Mouse (Mus musculus) stomach, embryonic 14.5 days (tissue): ENCODE results near the gene Hist1h2bf. TPM values are rescaled to one million over a fixed set of nuclear protein-coding genes. Genes with fewer than 3 reads are reported as not detected.
A peak's percentile ranks its signal among the peaks of the same experiment; 100 is the strongest.
"Not testable (repeated sequence)": the region's sequence is repeated elsewhere in the genome, so short reads cannot be mapped to it uniquely, and the experiment has no call there.

ENCODE experiments used
- ATAC-seq: fragments of 200-750 bp; cut with Nextera tagmentation; 2 replicates; pipeline ENCODE4 v1.8.0; 2017; ENCODE audit warnings: low read depth, moderate TSS enrichment; ENCODE audit not compliant: insufficient number of reproducible peaks, insufficient read depth, low FRiP score
- H3K27ac ChIP-seq: fragments of 300-500 bp; sonication (generic); 2 replicates; pipeline ENCODE4 v1.5.1; 2014; ENCODE audit warnings: mild to moderate bottlenecking, low read length, moderate library complexity, mixed read lengths
- H3K27me3 ChIP-seq: fragments of 300-500 bp; sonication (generic); 2 replicates; pipeline ENCODE4 v1.6.1; 2014; ENCODE audit warnings: low read length, control low read depth, mixed read lengths; ENCODE audit not compliant: control insufficient read depth, insufficient read depth
- H3K36me3 ChIP-seq: fragments of 300-500 bp; sonication (generic); 2 replicates; pipeline ENCODE4 v1.6.1; 2014; ENCODE audit warnings: mild to moderate bottlenecking, control low read depth, low read length, moderate library complexity, mixed read lengths; ENCODE audit not compliant: control insufficient read depth, insufficient read depth
- H3K4me1 ChIP-seq: fragments of 300-500 bp; sonication (generic); 2 replicates; pipeline ENCODE4 v1.6.1; 2014; ENCODE audit warnings: low read length, control low read depth, mixed read lengths; ENCODE audit not compliant: control insufficient read depth, insufficient read depth
- H3K4me2 ChIP-seq: fragments of 300-500 bp; sonication (generic); replicated peaks from 2 replicates; pipeline ENCODE4 v1.6.1; 2014; ENCODE audit warnings: low read depth, low read length, control low read depth
- H3K4me3 ChIP-seq: fragments of 300-500 bp; sonication (generic); 2 replicates; pipeline ENCODE4 v1.5.1; 2014; ENCODE audit warnings: low read depth, low read length, control low read depth
- H3K9ac ChIP-seq: fragments of 300-500 bp; sonication (generic); replicated peaks from 2 replicates; pipeline ENCODE4 v1.6.1; 2014; ENCODE audit warnings: low read depth, mild to moderate bottlenecking, control low read depth, low read length, moderate library complexity, mixed read lengths
- H3K9me3 ChIP-seq: fragments of 300-500 bp; sonication (generic); 2 replicates; pipeline ENCODE4 v1.6.1; 2016; ENCODE audit warnings: low read depth, low read length, control low read depth; ENCODE audit not compliant: control insufficient read depth
- WGBS: fragments of 180-500 bp; shearing (Covaris S2); extraction: QIAGEN DNeasy Blood & Tissue Kit; methylation state at CpG from one replicate; pipeline ENCODE4 v1.1.7; 2014; 5-methylcytosine and 5-hydroxymethylcytosine counted together
- polyA plus RNA-seq: library from polyadenylated mRNA; unstranded; fragments of >200 nt; fragmentation: Nextera tagmentation; extraction: Ambion mirVana; gene quantifications from 2 replicates; pipeline ENCODE4 v1.2.1, GENCODE M21; 2014

Gene Hist1h2bf
- polyA plus RNA-seq, 1 experiment from 2014 or later, result 7.3 TPM

DNA sequence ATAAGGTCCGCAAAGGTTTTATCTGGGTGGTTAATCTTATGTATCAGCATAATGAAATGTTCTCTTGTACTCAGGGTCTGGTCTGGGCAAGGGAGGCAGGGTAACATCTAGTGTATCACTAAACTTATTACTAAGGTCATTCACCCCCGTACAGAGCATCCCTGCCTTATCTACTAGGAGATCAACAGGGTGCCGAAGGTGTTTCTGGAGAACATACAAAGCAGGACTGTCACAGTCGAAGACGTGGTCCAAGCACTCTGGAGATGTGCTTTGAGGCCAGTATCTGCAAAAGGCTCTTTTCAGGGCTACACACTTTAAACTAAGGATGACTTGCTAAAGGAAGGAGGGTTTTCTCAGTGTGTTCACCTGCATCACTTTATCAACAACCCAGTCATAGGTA lies 27.3 kb downstream of the Hist1h2bf start:
- no peak for ATAC-seq
- 66% methylated on average over 5 of the region's 5 CpGs for WGBS
- no peaks in the 10 kb centered on the region for H3K27me3 ChIP-seq
- no peak overlapping the region for H3K4me2 ChIP-seq
- H3K4me3 ChIP-seq, result no peak overlapping the region
- no peaks in the 10 kb centered on the region for H3K36me3 ChIP-seq
- H3K9me3 ChIP-seq, result no peaks in the 10 kb centered on the region
- no peaks in the 10 kb centered on the region for H3K4me1 ChIP-seq
- H3K27ac ChIP-seq, result no peak overlapping the region
- H3K9ac ChIP-seq, result no peak overlapping the region

DNA sequence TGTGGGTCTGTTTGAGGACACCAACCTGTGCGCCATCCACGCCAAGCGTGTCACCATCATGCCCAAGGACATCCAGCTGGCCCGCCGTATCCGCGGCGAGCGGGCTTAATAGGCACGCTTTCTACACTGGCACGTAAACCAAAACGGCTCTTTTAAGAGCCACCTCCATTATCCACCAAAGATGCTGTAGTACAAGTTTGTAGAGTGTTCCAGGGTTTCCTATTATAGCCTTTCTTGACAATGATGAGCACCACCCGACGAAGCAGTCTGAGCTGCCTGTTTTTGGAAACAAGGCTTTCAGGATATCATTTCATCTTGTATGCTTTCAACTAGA lies 29.2 kb downstream of the Hist1h2bf start:
- H3K4me1 ChIP-seq, result not testable (repeated sequence)
- peak overlapping the region; percentile 28; the same call in 1 of the 2 replicates for H3K4me2 ChIP-seq

DNA sequence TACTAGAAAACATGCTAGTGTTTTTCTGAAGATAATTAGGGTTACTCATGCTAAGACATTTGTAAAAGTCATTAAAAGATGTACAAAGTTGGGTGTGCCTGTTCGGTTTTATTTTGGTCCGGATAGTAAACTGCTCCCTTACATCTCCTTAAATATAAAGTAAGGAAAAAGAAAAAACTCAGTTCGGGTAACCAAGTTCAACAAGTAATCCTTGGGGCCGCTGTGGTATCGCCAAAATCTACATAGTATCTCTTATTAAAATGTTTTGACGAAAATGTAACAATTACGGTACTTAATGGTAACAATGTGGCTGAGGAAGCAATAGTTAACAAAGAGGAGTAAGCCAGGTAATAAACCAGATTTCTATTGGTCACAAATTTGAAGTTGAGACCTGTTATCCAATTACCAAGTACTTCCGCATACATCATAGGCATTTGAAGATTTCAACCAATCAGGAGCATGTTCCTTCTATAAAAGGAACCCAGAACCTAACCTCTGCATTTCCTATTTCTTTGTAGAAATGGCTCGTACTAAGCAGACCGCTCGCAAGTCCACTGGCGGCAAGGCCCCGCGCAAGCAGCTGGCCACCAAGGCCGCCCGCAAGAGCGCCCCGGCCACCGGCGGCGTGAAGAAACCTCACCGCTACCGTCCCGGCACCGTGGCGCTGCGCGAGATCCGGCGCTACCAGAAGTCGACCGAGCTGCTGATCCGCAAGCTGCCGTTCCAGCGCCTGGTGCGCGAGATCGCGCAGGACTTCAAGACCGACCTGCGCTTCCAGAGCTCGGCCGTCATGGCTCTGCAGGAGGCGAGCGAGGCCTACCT lies 29.8 kb downstream of the Hist1h2bf start, which contains the start of gene Hist1h3f:
Gene Hist1h3f (plus strand): TSS at position 88 of the 822 bp plus-strand sequence.
- no peaks in the 10 kb centered on the region for H3K36me3 ChIP-seq
- H3K9me3 ChIP-seq, result no peaks in the 10 kb centered on the region
- H3K4me2 ChIP-seq, result peak within 1 kb of the TSS; percentile 59
- WGBS, result under 1% methylated on average over 24 of the region's 45 CpGs
- H3K27me3 ChIP-seq, result no peaks in the 10 kb centered on the region
- H3K9ac ChIP-seq, result peak within 1 kb of the TSS; percentile 57
- peak within 1 kb of the TSS; percentile 38 for H3K4me3 ChIP-seq
- peak; percentile 91 for ATAC-seq
- peak within 1 kb of the TSS; percentile 94 for H3K27ac ChIP-seq
- H3K4me1 ChIP-seq, result no peaks in the 10 kb centered on the region

More for the DNA sequence above, 29.2 kb downstream of the Hist1h2bf start:
- not testable (repeated sequence) for ATAC-seq, H3K9ac ChIP-seq, H3K36me3 ChIP-seq, H3K27me3 ChIP-seq, H3K9me3 ChIP-seq
- 1% methylated on average over 11 of the region's 14 CpGs for WGBS
- Histone ChIP-seq H3K4me3 (peak overlapping the region; percentile 32), H3K27ac (peak overlapping the region; percentile 94)

DNA sequence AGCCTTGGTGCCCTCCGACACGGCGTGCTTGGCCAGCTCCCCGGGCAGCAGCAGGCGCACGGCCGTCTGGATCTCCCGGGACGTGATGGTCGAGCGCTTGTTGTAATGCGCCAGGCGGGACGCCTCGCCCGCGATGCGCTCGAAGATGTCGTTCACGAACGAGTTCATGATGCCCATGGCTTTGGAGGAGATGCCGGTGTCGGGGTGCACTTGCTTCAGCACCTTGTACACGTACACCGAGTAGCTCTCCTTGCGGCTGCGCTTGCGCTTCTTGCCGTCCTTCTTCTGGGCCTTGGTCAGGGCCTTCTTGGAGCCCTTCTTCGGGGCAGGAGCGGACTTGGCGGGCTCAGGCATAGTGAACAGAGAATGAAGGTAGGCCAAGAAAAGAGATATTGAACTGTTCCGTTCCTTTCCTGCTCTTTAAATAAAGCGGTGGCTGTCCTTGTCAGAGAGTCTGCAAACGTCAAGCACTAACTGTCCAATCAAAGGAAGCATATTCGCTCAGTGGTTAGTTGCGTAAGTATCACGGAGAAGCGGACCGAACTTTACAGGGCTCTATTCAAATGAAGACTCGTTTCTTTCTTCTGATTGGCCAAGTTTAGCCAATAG lies 30.9 kb downstream of the Hist1h2bf start, which contains the start of gene Hist1h2bh:
Gene Hist1h2bh (minus strand): TSS at position 394 of the 609 bp plus-strand sequence.
- peak; percentile 96 for ATAC-seq
- H3K36me3 ChIP-seq, H3K4me1 ChIP-seq, H3K27me3 ChIP-seq, H3K9me3 ChIP-seq: not testable (repeated sequence)
- Histone ChIP-seq H3K27ac (peak within 1 kb of the TSS; percentile 94), H3K9ac (peak within 1 kb of the TSS; percentile 57), H3K4me2 (peak within 1 kb of the TSS; percentile 59), H3K4me3 (peak within 1 kb of the TSS; percentile 38)
- WGBS, result under 1% methylated on average over 26 of the region's 42 CpGs

DNA sequence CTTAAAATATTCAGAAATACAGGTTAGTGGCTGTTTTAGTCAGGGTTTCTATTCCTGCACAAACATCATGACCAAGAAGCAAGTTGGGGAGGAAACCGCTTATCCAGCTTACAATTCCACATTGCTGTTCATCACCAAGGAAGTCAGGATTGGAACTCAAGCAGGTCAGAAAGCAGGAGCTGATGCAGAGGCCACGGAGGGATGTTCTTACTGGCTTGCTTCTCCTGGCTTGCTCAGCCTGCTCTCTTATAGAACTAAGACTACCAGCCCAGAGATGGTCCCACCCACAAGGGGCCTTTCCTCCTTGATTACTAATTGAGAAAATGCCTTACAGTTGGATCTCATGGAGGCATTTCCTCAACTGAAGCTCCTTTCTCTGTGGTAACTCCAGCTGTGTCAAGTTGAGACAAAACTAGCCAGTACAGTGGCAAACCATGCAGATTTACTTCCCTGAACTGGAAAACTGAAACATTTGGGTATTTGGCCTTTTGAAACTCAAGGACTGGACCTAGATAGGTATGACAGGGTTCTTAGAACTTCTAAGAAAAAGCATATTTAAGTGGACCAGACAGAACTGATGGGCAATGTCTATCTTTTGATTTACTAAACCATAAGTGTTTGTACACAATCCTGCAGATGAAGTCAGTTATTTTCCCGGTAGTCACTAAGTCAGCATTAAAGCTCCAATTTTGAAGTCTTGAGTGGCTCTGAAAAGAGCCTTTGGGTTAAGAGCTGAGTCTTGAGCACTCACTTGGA lies 31.6 kb downstream of the Hist1h2bf start:
- not testable (repeated sequence) for H3K4me1 ChIP-seq, H3K9me3 ChIP-seq, H3K36me3 ChIP-seq, H3K27me3 ChIP-seq, ATAC-seq
- Histone ChIP-seq H3K9ac (peak overlapping the region; percentile 57), H3K4me3 (peak overlapping the region; percentile 38), H3K4me2 (peak overlapping the region; percentile 59), H3K27ac (peak overlapping the region; percentile 80)
- 7% methylated on average over 3 of the region's 3 CpGs for WGBS

DNA sequence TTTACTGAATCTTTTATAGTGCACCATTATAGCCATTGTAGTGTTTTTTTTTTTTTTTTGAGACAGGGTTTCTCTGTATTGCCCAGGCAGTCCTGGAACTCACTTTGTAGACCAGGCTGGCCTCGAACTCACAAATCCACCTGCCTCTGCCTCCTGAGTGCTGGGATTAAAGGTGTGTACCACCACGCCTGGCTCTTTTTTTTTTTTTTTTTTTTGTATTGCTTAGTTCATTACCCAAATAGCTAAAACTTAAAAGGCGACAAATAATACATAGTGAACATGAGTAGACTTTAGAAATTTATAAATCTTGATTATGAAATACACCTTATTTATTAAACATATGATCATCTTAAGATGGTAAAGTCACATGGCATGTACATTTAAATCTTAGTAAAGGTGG lies 32.5 kb downstream of the Hist1h2bf start:
- H3K9me3 ChIP-seq, result no peaks in the 10 kb centered on the region
- H3K9ac ChIP-seq, result no peak overlapping the region
- peaks cover 6% of the 10 kb centered on the region; the same call in 1 of the 2 replicates for H3K4me1 ChIP-seq
- no peak overlapping the region for H3K27ac ChIP-seq
- ATAC-seq, result no peak
- no peak overlapping the region for H3K4me3 ChIP-seq
- no peaks in the 10 kb centered on the region for H3K27me3 ChIP-seq
- H3K4me2 ChIP-seq, result peak overlapping the region; percentile 59; the same call in 1 of the 2 replicates
- 89% methylated on average over 3 of the region's 3 CpGs for WGBS
- no peaks in the 10 kb centered on the region for H3K36me3 ChIP-seq

DNA sequence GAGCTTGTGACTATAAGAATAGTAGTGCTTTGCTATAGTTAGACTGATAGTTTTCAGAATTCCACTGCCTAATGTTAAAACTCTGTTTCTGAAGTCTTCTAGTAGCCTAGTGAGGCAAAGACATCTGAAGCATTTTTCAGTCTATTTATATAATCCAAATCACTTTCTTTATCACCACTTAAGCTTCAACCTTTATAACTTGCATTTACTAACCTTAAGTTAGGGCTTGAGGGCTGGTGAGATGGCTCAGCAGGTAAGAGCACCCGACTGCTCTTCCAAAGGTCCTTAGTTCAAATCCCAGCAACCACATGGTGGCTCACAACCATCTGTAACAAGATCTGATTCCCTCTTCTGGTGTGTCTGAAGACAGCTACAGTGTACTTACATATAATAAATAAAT lies 34.2 kb downstream of the Hist1h2bf start:
- not testable (repeated sequence) for H3K9ac ChIP-seq, H3K4me3 ChIP-seq, H3K27me3 ChIP-seq, H3K27ac ChIP-seq, H3K9me3 ChIP-seq, ATAC-seq, H3K36me3 ChIP-seq, H3K4me2 ChIP-seq, H3K4me1 ChIP-seq
- WGBS, result 79% methylated on average over 1 of the region's 1 CpGs

DNA sequence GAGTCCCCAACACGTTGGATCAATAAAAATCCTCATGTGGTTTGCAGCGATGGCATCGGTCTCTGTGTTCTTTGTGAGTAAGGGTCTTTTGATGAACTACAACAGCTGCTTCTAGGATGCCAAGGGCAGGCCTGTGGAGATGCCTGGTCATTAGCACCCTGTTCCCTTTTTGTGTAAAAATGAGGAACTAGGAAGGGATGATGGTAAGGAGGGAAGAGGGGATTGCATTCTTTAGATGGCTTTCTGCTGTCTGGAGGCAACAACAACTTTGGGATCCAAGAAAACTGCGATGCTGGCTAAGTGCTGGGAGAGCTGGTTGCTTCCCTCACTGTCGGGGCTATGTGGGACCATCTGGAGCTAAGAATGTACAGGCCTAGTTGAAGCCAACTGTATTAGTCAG lies 35.7 kb downstream of the Hist1h2bf start:
- no peaks in the 10 kb centered on the region for H3K9me3 ChIP-seq

More for the DNA sequence above, 35.7 kb downstream of the Hist1h2bf start:
- Histone ChIP-seq H3K27ac (no peak overlapping the region), H3K4me1 (peaks cover 6% of the 10 kb centered on the region; the same call in 1 of the 2 replicates), H3K9ac (no peak overlapping the region), H3K36me3 (no peaks in the 10 kb centered on the region), H3K4me2 (no peak overlapping the region), H3K27me3 (no peaks in the 10 kb centered on the region), H3K4me3 (no peak overlapping the region)
- 77% methylated on average over 5 of the region's 5 CpGs for WGBS
- ATAC-seq, result no peak
